Mouse (Mus musculus) gastrocnemius, adult 18-20 months (tissue): ENCODE measurements around the gene Wwox. TPM values are rescaled to one million over a fixed set of nuclear protein-coding genes. Genes with fewer than 3 reads are reported as not detected.
A peak's percentile ranks its signal among the peaks of the same experiment; 100 is the strongest.

Experiments
- DNase-seq: peaks from one replicate; pipeline ENCODE4 v3.0.0; 2021; ENCODE audit warnings: low spot score
- total RNA-seq, 2 experiments: library from RNA; stranded (reverse); gene quantifications; 2 replicates each; pipeline ENCODE4 v1.2.3; 2021

The Wwox gene
- total RNA-seq, 2 experiments from 2014 or later = 5.6 to 6.1 TPM

- peak; percentile 74 for DNase-seq
Observed at GRCm38 (mm10) chr8:114958437-114959107, 519.1 kb downstream of the Wwox start.

GRCm38 (mm10) chr8:114959406-114959805 lies 520.0 kb downstream of the Wwox start:
- DNase-seq = peak; percentile 56

GRCm38 (mm10) chr8:114962494-114962893 lies 523.0 kb downstream of the Wwox start:
- no peak for DNase-seq

GRCm38 (mm10) chr8:114963282-114963681 lies 523.8 kb downstream of the Wwox start:
- peak; percentile 48 for DNase-seq

- peak; percentile 59 for DNase-seq
Observed at GRCm38 (mm10) chr8:114964206-114964605, 524.8 kb downstream of the Wwox start.

GRCm38 (mm10) chr8:114968842-114969241 lies 529.4 kb downstream of the Wwox start:
- no peak for DNase-seq

- peak; percentile 88 for DNase-seq
Observed at GRCm38 (mm10) chr8:114971378-114971777, 531.9 kb downstream of the Wwox start.

- no peak for DNase-seq
Observed at GRCm38 (mm10) chr8:114973002-114973461, 533.6 kb downstream of the Wwox start.

GRCm38 (mm10) chr8:114974336-114974950 lies 535.0 kb downstream of the Wwox start:
- DNase-seq = no peak

GRCm38 (mm10) chr8:114977746-114978145 lies 538.3 kb downstream of the Wwox start:
- DNase-seq = peak; percentile 81

GRCm38 (mm10) chr8:114978206-114978960 lies 538.9 kb downstream of the Wwox start:
- DNase-seq = peak; percentile 65

- DNase-seq = no peak
Observed at GRCm38 (mm10) chr8:114979671-114980070, 540.2 kb downstream of the Wwox start.

GRCm38 (mm10) chr8:114982762-114983161 lies 543.3 kb downstream of the Wwox start:
- DNase-seq = no peak

- no peak for DNase-seq
Observed at GRCm38 (mm10) chr8:114984500-114984899, 545.0 kb downstream of the Wwox start.

GRCm38 (mm10) chr8:114985996-114986395 lies 546.5 kb downstream of the Wwox start:
- no peak for DNase-seq

- DNase-seq = no peak
Observed at GRCm38 (mm10) chr8:114986971-114987370, 547.5 kb downstream of the Wwox start.

- DNase-seq = no peak
Observed at GRCm38 (mm10) chr8:114990865-114991613, 551.6 kb downstream of the Wwox start.

GRCm38 (mm10) chr8:115000736-115001135 lies 561.3 kb downstream of the Wwox start:
- no peak for DNase-seq

- no peak for DNase-seq
Observed at GRCm38 (mm10) chr8:115005021-115005420, 565.6 kb downstream of the Wwox start.

GRCm38 (mm10) chr8:115006561-115006960 lies 567.1 kb downstream of the Wwox start:
- DNase-seq = no peak

- DNase-seq = peak; percentile 17
Observed at GRCm38 (mm10) chr8:115007280-115007679, 567.8 kb downstream of the Wwox start.
